Mouse (Mus musculus) liver, embryonic 14.5 days (tissue): Measurements from ENCODE around the gene Krt20.

Experiments used
- CTCF ChIP-seq: IDR thresholded peaks from 2 replicates; pipeline ENCODE4 v1.5.1; 2016; ENCODE audit warnings: antibody characterized with exemption, low read depth, control low read depth
- EP300 ChIP-seq: IDR thresholded peaks from 2 replicates; pipeline ENCODE4 v1.6.1; 2016; ENCODE audit warnings: antibody characterized with exemption, low read depth

DNA sequence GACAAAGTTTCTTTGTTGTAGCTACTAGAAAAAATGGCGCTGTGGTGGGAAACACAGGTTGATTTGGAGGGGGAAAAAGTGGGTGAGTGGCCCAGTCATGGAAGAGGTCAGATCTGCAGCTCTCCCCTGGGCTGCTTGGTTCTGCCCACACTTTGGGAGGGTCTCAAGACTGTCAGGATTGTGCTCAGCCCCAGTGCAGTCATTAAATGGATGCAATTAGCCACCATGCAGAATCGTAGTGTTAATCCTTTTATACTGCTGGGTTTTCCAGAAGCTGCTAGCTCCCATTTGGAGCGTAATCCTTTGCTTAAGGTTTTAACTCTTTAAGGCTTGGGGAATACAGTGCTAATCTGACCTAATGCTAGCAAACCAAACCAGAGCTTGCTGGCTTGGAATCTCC, 41.9 kb downstream of the Krt20 start:
- TF ChIP-seq CTCF (no peak), EP300 (no peak)
